In the genomic region with DNA sequence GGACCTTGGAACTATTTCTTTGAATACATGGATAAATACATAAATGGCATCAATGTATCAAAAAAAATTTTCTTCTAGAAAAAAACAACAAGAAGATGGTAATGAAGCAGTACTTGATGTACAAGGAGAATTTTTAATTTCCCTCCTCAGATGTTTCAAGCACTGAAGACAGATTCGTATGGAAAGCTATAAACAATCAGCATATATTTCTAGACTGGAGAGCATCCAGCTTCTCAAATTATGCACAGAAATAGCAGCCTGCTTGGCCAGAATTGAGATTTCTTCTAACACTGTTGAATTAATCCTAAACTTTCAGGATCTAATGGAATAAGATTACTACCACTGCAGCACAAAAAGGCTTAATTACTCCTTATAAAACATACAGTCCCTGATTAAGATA, we compare ENCODE assay signal across 21 mouse cellular contexts.
"Had no signal": no experiment of that assay in that cellular context is flagged by ENCODE, and none has a peak within 500 bp of the region (broad histone marks: within the 10 kb centered on the region; RNA-seq: fewer than 3 reads in every experiment).

No protein-coding gene starts in this region.

- H3K4me2 ChIP-seq: limb, embryonic 12.5 days; limb, embryonic 15.5 days; liver, embryonic 11.5 days; lung, embryonic 14.5 days; midbrain, embryonic 12.5 days; midbrain, embryonic 15.5 days; neural tube, embryonic 12.5 days; neural tube, embryonic 15.5 days had no signal

- H3K4me1 ChIP-seq: limb, embryonic 12.5 days; limb, embryonic 15.5 days; midbrain, embryonic 12.5 days; midbrain, embryonic 15.5 days; neural tube, embryonic 12.5 days; neural tube, embryonic 15.5 days had no signal

- H3K9ac ChIP-seq: limb, embryonic 12.5 days; limb, embryonic 15.5 days; liver, embryonic 14.5 days; liver, postnatal 0 days; lung, embryonic 14.5 days; midbrain, embryonic 12.5 days; midbrain, embryonic 15.5 days; neural tube, embryonic 12.5 days; neural tube, embryonic 15.5 days had no signal

- H3K27me3 ChIP-seq: limb, embryonic 12.5 days; limb, embryonic 15.5 days; midbrain, embryonic 12.5 days; midbrain, embryonic 15.5 days; neural tube, embryonic 12.5 days; neural tube, embryonic 15.5 days had no signal

- DNase-seq: kidney, adult 18-20 months; kidney, adult 9 months; kidney, postnatal 14 days; kidney, postnatal 4 days; left cerebral cortex, postnatal 4 days; liver, postnatal 0 days; lung, embryonic 14.5 days; right cerebral cortex, postnatal 14 days; right cerebral cortex, postnatal 4 days; thymus, postnatal 25 days had no signal

- H3K9me3 ChIP-seq: limb, embryonic 12.5 days; limb, embryonic 15.5 days; midbrain, embryonic 12.5 days; midbrain, embryonic 15.5 days; neural tube, embryonic 15.5 days had no signal

- H3K36me3 ChIP-seq: limb, embryonic 12.5 days; limb, embryonic 15.5 days; midbrain, embryonic 12.5 days; midbrain, embryonic 15.5 days; neural tube, embryonic 12.5 days; neural tube, embryonic 15.5 days had no signal

- ATAC-seq: liver, postnatal 0 days; lung, postnatal 0 days; midbrain, embryonic 15.5 days had no signal

- H3K27ac ChIP-seq: limb, embryonic 12.5 days; limb, embryonic 15.5 days; liver, embryonic 14.5 days; macrophage; midbrain, embryonic 12.5 days; midbrain, embryonic 15.5 days; neural tube, embryonic 12.5 days; neural tube, embryonic 15.5 days; stomach, postnatal 0 days had no signal

- H3K4me3 ChIP-seq: limb, embryonic 12.5 days; limb, embryonic 15.5 days; midbrain, embryonic 12.5 days; midbrain, embryonic 15.5 days; neural tube, embryonic 12.5 days; neural tube, embryonic 15.5 days had no signal
